Mouse (Mus musculus): ENCODE data around the gene Mtmr14. TPM values are rescaled to one million over a fixed set of nuclear protein-coding genes. Genes with fewer than 3 reads are reported as not detected.

Gene Mtmr14
- polyA plus RNA-seq, 1 experiment from 2014 or later: 30.6 TPM

GRCm38 (mm10) chr6:113284931-113285330, 47.3 kb downstream of the Mtmr14 start:
- Histone ChIP-seq H3K4me1 (ENCODE audit: control insufficient read depth, insufficient read depth, low read length) (peaks cover 8% of the 10 kb centered on the region; the same call in 1 of the 2 replicates), H3K27ac (ENCODE audit: low read depth, low read length) (no peak overlapping the region), H3K4me2 (ENCODE audit: low read depth, low read length) (no peak overlapping the region), H3K9ac (replicated peaks; ENCODE audit: low read depth, low read length) (no peak overlapping the region), H3K27me3 (ENCODE audit: control insufficient read depth, insufficient read depth, low read length) (peaks cover 23% of the 10 kb centered on the region), H3K4me3 (ENCODE audit: low read depth, low read length) (no peak overlapping the region), H3K36me3 (ENCODE audit: control insufficient read depth, insufficient read depth, low read length) (no peaks in the 10 kb centered on the region; the same call in 1 of the 2 replicates), H3K9me3 (ENCODE audit: control insufficient read depth, low read length) (no peaks in the 10 kb centered on the region)
- no peak for ATAC-seq (ENCODE audit: low read depth)
- 78% methylated on average over 3 of the region's 3 CpGs for WGBS

- 68% methylated on average over 1 of the region's 1 CpGs for WGBS
- no peak overlapping the region for H3K4me3 ChIP-seq (ENCODE audit: low read depth, low read length)
- H3K27me3 ChIP-seq (ENCODE audit: control insufficient read depth, insufficient read depth, low read length): peaks cover 23% of the 10 kb centered on the region
- H3K4me1 ChIP-seq (ENCODE audit: control insufficient read depth, insufficient read depth, low read length): peaks cover 8% of the 10 kb centered on the region; the same call in 1 of the 2 replicates
- ATAC-seq (ENCODE audit: low read depth): no peak
- no peak overlapping the region for H3K9ac ChIP-seq (replicated peaks; ENCODE audit: low read depth, low read length)
- no peaks in the 10 kb centered on the region for H3K9me3 ChIP-seq (ENCODE audit: control insufficient read depth, low read length)
- H3K27ac ChIP-seq (ENCODE audit: low read depth, low read length): no peak overlapping the region
- no peak overlapping the region for H3K4me2 ChIP-seq (ENCODE audit: low read depth, low read length)
- no peaks in the 10 kb centered on the region for H3K36me3 ChIP-seq (ENCODE audit: control insufficient read depth, insufficient read depth, low read length)
Observed at GRCm38 (mm10) chr6:113286316-113286715, 48.7 kb downstream of the Mtmr14 start.

GRCm38 (mm10) chr6:113287236-113287635, 49.6 kb downstream of the Mtmr14 start:
- peaks cover 18% of the 10 kb centered on the region for H3K27me3 ChIP-seq (ENCODE audit: control insufficient read depth, insufficient read depth, low read length)
- WGBS: 71% methylated on average over 4 of the region's 4 CpGs
- no peak overlapping the region for H3K9ac ChIP-seq (replicated peaks; ENCODE audit: low read depth, low read length)
- no peak for ATAC-seq (ENCODE audit: low read depth)
- H3K4me1 ChIP-seq (ENCODE audit: control insufficient read depth, insufficient read depth, low read length): peaks cover 6% of the 10 kb centered on the region; the same call in 1 of the 2 replicates
- H3K9me3 ChIP-seq (ENCODE audit: control insufficient read depth, low read length): no peaks in the 10 kb centered on the region
- no peak overlapping the region for H3K27ac ChIP-seq (ENCODE audit: low read depth, low read length)
- H3K36me3 ChIP-seq (ENCODE audit: control insufficient read depth, insufficient read depth, low read length): no peaks in the 10 kb centered on the region
- no peak overlapping the region for H3K4me3 ChIP-seq (ENCODE audit: low read depth, low read length)
- no peak overlapping the region for H3K4me2 ChIP-seq (ENCODE audit: low read depth, low read length)

GRCm38 (mm10) chr6:113289346-113289745, 51.7 kb downstream of the Mtmr14 start:
- WGBS: 94% methylated on average over 15 of the region's 15 CpGs
- Histone ChIP-seq H3K9me3 (ENCODE audit: control insufficient read depth, low read length) (no peaks in the 10 kb centered on the region), H3K9ac (replicated peaks; ENCODE audit: low read depth, low read length) (no peak overlapping the region), H3K36me3 (ENCODE audit: control insufficient read depth, insufficient read depth, low read length) (no peaks in the 10 kb centered on the region), H3K27me3 (ENCODE audit: control insufficient read depth, insufficient read depth, low read length) (no peaks in the 10 kb centered on the region), H3K4me1 (ENCODE audit: control insufficient read depth, insufficient read depth, low read length) (no peaks in the 10 kb centered on the region), H3K4me2 (ENCODE audit: low read depth, low read length) (no peak overlapping the region), H3K4me3 (ENCODE audit: low read depth, low read length) (no peak overlapping the region), H3K27ac (ENCODE audit: low read depth, low read length) (no peak overlapping the region)
- no peak for ATAC-seq (ENCODE audit: low read depth)

- H3K4me2 ChIP-seq (ENCODE audit: low read depth, low read length): no peak overlapping the region
- 67% methylated on average over 6 of the region's 6 CpGs for WGBS
Observed at GRCm38 (mm10) chr6:113290346-113290745, 52.7 kb downstream of the Mtmr14 start.

GRCm38 (mm10) chr6:113292938-113293337, 55.3 kb downstream of the Mtmr14 start:
- Histone ChIP-seq H3K9me3 (ENCODE audit: control insufficient read depth, low read length) (no peaks in the 10 kb centered on the region), H3K9ac (replicated peaks; ENCODE audit: low read depth, low read length) (no peak overlapping the region), H3K4me2 (ENCODE audit: low read depth, low read length) (no peak overlapping the region), H3K27ac (ENCODE audit: low read depth, low read length) (no peak overlapping the region), H3K4me3 (ENCODE audit: low read depth, low read length) (no peak overlapping the region), H3K27me3 (ENCODE audit: control insufficient read depth, insufficient read depth, low read length) (no peaks in the 10 kb centered on the region), H3K4me1 (ENCODE audit: control insufficient read depth, insufficient read depth, low read length) (no peaks in the 10 kb centered on the region), H3K36me3 (ENCODE audit: control insufficient read depth, insufficient read depth, low read length) (no peaks in the 10 kb centered on the region)
- no peak for ATAC-seq (ENCODE audit: low read depth)
- WGBS: 82% methylated on average over 5 of the region's 5 CpGs

More at GRCm38 (mm10) chr6:113290346-113290745, 52.7 kb downstream of the Mtmr14 start:
- Histone ChIP-seq H3K27me3 (ENCODE audit: control insufficient read depth, insufficient read depth, low read length) (no peaks in the 10 kb centered on the region), H3K36me3 (ENCODE audit: control insufficient read depth, insufficient read depth, low read length) (no peaks in the 10 kb centered on the region), H3K27ac (ENCODE audit: low read depth, low read length) (no peak overlapping the region), H3K9ac (replicated peaks; ENCODE audit: low read depth, low read length) (no peak overlapping the region), H3K4me1 (ENCODE audit: control insufficient read depth, insufficient read depth, low read length) (no peaks in the 10 kb centered on the region), H3K9me3 (ENCODE audit: control insufficient read depth, low read length) (no peaks in the 10 kb centered on the region), H3K4me3 (ENCODE audit: low read depth, low read length) (no peak overlapping the region)
- ATAC-seq (ENCODE audit: low read depth): no peak

GRCm38 (mm10) chr6:113296046-113296445, 58.4 kb downstream of the Mtmr14 start:
- Histone ChIP-seq H3K4me3 (ENCODE audit: low read depth, low read length) (no peak overlapping the region), H3K27me3 (ENCODE audit: control insufficient read depth, insufficient read depth, low read length) (no peaks in the 10 kb centered on the region), H3K36me3 (ENCODE audit: control insufficient read depth, insufficient read depth, low read length) (no peaks in the 10 kb centered on the region), H3K9me3 (ENCODE audit: control insufficient read depth, low read length) (no peaks in the 10 kb centered on the region), H3K4me2 (ENCODE audit: low read depth, low read length) (no peak overlapping the region), H3K9ac (replicated peaks; ENCODE audit: low read depth, low read length) (no peak overlapping the region), H3K27ac (ENCODE audit: low read depth, low read length) (no peak overlapping the region), H3K4me1 (ENCODE audit: control insufficient read depth, insufficient read depth, low read length) (no peaks in the 10 kb centered on the region)
- WGBS: 84% methylated on average over 2 of the region's 2 CpGs
- ATAC-seq (ENCODE audit: low read depth): no peak

GRCm38 (mm10) chr6:113296639-113297038, 59.0 kb downstream of the Mtmr14 start:
- 70% methylated on average over 4 of the region's 4 CpGs for WGBS
- H3K27me3 ChIP-seq (ENCODE audit: control insufficient read depth, insufficient read depth, low read length): no peaks in the 10 kb centered on the region
- H3K27ac ChIP-seq (ENCODE audit: low read depth, low read length): no peak overlapping the region
- no peak overlapping the region for H3K9ac ChIP-seq (replicated peaks; ENCODE audit: low read depth, low read length)
- H3K36me3 ChIP-seq (ENCODE audit: control insufficient read depth, insufficient read depth, low read length): no peaks in the 10 kb centered on the region
- H3K9me3 ChIP-seq (ENCODE audit: control insufficient read depth, low read length): no peaks in the 10 kb centered on the region
- no peak for ATAC-seq (ENCODE audit: low read depth)
- H3K4me1 ChIP-seq (ENCODE audit: control insufficient read depth, insufficient read depth, low read length): no peaks in the 10 kb centered on the region
- H3K4me3 ChIP-seq (ENCODE audit: low read depth, low read length): no peak overlapping the region
- H3K4me2 ChIP-seq (ENCODE audit: low read depth, low read length): no peak overlapping the region

- no peaks in the 10 kb centered on the region for H3K27me3 ChIP-seq (ENCODE audit: control insufficient read depth, insufficient read depth, low read length)
- H3K27ac ChIP-seq (ENCODE audit: low read depth, low read length): no peak overlapping the region
- H3K9me3 ChIP-seq (ENCODE audit: control insufficient read depth, low read length): no peaks in the 10 kb centered on the region
- 84% methylated on average over 5 of the region's 5 CpGs for WGBS
- no peak overlapping the region for H3K4me2 ChIP-seq (ENCODE audit: low read depth, low read length)
- H3K36me3 ChIP-seq (ENCODE audit: control insufficient read depth, insufficient read depth, low read length): no peaks in the 10 kb centered on the region
- no peak for ATAC-seq (ENCODE audit: low read depth)
- no peaks in the 10 kb centered on the region for H3K4me1 ChIP-seq (ENCODE audit: control insufficient read depth, insufficient read depth, low read length)
- H3K9ac ChIP-seq (replicated peaks; ENCODE audit: low read depth, low read length): no peak overlapping the region
- no peak overlapping the region for H3K4me3 ChIP-seq (ENCODE audit: low read depth, low read length)
Observed at GRCm38 (mm10) chr6:113301350-113301749, 63.7 kb downstream of the Mtmr14 start.
